Mouse (Mus musculus) neural tube, embryonic 10.5 days (tissue): ENCODE data around the gene Catsper4.

Experiments used
- DNase-seq: peaks from one replicate; pipeline ENCODE4 v3.0.0-alpha.2; 2017; ENCODE audit warnings: low spot score; ENCODE audit errors: extremely low spot score

Catsper4 gene

DNA sequence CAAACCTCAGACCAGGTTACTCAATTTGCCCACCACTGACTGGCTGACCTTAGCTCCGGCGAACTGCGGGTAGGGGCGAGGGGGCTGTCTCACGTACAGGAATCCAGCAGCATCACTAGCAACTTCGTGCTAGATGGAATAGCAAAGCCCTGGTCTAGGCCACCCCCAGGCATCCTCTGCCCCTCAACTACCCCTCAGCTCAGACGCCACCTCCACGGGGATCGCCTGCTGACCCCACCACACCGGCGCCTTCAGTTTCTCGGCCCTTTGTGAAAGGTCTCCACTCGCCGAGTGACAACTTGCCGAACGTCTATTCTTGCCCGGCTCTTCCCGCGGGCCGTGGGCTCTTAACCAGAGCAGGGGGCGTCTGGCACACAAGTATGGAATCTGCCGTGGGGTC lies 40.9 kb downstream of the Catsper4 start:
- no peak for DNase-seq

GRCm38 (mm10) chr4:134185569-134185968 lies 41.6 kb downstream of the Catsper4 start:
- DNase-seq, result no peak

DNA sequence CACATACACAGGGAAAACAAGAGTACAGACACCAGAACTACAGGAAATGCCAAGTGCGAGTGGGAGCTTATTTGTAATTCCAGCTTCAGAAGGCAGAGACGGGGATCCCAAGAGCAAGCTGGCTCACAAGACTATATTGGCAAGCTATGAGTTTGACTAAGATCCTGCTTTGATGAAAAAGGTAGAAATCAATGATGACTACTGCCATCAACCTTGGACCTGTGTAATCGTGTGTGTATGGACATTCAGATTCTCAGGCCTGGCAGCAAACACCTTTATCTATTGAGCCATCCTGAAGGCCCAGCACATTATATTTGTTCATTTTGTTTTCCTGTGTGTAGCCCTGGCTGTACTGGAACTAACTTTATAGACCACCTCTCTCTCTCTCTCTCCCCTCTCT lies 43.5 kb downstream of the Catsper4 start:
- no peak for DNase-seq

- no peak for DNase-seq
These were observed 45.4 kb downstream of the Catsper4 start for GRCm38 (mm10) chr4:134181825-134182224.

DNA sequence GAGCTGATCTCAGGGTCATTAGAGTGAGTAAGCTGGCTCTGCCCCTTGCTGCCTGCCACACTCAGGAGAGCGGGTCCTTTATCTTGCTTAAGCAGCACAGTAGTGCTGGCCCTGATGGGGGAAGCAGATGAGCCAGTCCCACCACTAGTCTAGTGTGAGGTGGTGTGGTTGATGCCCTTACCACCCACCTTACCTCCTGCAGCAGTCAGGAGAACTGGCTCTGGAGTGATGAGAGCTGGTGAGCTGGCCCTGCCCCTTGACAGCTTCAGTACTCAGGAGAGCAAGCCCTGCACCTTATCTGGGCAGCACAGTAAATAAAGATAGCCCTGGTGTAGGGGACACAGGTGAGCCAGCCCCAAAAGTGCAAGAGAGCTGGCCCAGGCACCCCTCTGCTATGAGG lies 46.1 kb downstream of the Catsper4 start:
- DNase-seq, result no peak

GRCm38 (mm10) chr4:134172391-134172790 lies 54.8 kb downstream of the Catsper4 start:
- DNase-seq, result no peak

- no peak for DNase-seq
These were observed 60.3 kb downstream of the Catsper4 start for GRCm38 (mm10) chr4:134166906-134167305.

- no peak for DNase-seq
These were observed 61.4 kb downstream of the Catsper4 start for GRCm38 (mm10) chr4:134165548-134166465.

DNA sequence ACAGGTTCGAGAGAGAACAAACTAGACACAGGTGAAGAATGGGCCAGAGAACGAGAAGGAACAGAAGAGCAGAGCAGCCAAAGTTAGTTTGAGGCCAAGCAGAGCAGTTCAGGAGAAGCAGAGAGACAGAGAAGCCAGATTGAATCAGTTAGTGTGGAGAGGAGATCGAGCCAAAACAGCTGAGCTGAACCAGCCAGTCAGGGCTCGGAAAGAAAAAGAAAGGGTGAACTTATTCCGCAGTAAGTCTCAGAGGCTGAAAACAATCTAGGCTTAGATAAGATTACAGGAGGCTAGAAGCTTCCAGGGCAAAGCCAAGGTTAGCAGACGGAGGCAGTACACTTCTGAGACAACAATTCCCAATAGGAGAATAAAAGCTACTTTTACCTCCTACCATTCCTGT lies 62.2 kb downstream of the Catsper4 start:
- DNase-seq, result no peak

DNA sequence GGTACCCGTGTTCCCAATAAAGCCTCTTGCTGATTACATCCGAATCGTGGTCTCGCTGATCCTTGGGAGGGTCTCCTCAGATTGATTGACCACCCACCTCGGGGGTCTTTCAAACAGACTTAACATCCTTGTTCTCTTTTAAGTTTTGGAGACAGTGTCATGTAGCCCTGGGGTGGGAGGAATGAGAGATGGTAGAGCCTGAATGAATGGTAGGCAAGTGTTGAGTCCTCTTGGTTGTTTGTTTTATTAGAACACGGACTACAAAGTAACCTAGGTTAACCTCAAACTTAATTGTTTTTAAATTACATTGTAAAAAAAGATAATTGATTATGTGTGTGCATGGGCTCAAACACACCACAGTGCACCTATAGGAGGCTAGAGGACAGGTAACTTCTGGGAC lies 62.6 kb downstream of the Catsper4 start:
- DNase-seq, result no peak
